Mouse (Mus musculus) embryonic facial prominence, embryonic 10.5 days (tissue): ENCODE results near the gene Hnf1a. TPM values are rescaled to one million over a fixed set of nuclear protein-coding genes. Genes with fewer than 3 reads are reported as not detected.
A peak's percentile ranks its signal among the peaks of the same experiment; 100 is the strongest.
"Not testable (repeated sequence)": the region's sequence is repeated elsewhere in the genome, so short reads cannot be mapped to it uniquely, and the experiment has no call there.

ENCODE experiments used
- DNase-seq: peaks from one replicate; pipeline ENCODE4 v3.0.0-alpha.2; 2017; ENCODE audit warnings: low spot score
- H3K27ac ChIP-seq: fragments of 300-500 bp; sonication (generic); replicated peaks from 2 replicates; pipeline ENCODE4 v1.5.1; 2016; ENCODE audit warnings: mild to moderate bottlenecking
- H3K27me3 ChIP-seq: fragments of 300-500 bp; sonication (generic); replicated peaks from 2 replicates; pipeline ENCODE4 v1.6.1; 2016; ENCODE audit warnings: low read depth, mild to moderate bottlenecking; ENCODE audit not compliant: poor library complexity, severe bottlenecking
- H3K36me3 ChIP-seq: fragments of 300-500 bp; sonication (generic); replicated peaks from 2 replicates; pipeline ENCODE4 v1.6.1; 2016; ENCODE audit warnings: mild to moderate bottlenecking, moderate library complexity
- H3K4me1 ChIP-seq: fragments of 300-500 bp; sonication (generic); 2 replicates; pipeline ENCODE4 v1.6.1; 2016
- H3K4me3 ChIP-seq: fragments of 300-500 bp; sonication (generic); 2 replicates; pipeline ENCODE4 v1.5.1; 2016; ENCODE audit warnings: mild to moderate bottlenecking, moderate library complexity
- H3K9me3 ChIP-seq: fragments of 300-500 bp; sonication (generic); 2 replicates; pipeline ENCODE4 v1.6.1; 2016; ENCODE audit warnings: mild to moderate bottlenecking
- WGBS: fragments of 180-500 bp; shearing (Covaris S2); methylation state at CpG from one replicate; pipeline ENCODE4 v1.1.7; 2016; 5-methylcytosine and 5-hydroxymethylcytosine counted together
- polyA plus RNA-seq: library from polyadenylated mRNA; unstranded; fragments of >200 nt; fragmentation: Nextera tagmentation; extraction: Ambion mirVana; gene quantifications from 2 replicates; pipeline ENCODE4 v1.2.1, GENCODE M21; 2016

The Hnf1a gene
- polyA plus RNA-seq, 1 experiment from 2014 or later: 0.06 TPM

DNA sequence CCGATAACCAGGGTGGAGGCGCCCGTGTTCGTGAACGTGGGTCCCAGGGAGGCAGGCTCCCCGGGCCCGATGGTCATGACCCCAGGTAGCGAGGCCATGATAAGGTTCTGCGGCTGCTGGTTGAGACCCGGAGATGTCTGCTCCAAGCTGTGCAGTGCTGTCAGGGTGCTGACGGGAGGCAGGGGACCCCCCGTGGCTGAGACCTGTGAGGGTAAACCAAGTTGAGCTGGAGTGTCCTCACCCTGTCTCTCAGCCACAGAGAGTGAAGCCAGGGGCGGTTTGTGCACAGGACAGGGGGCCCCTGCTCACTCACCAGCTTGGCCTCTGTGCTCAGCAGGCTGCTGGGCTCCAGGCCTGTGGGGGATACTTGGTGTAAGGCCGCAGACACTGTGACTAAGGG lies 17.6 kb downstream of the Hnf1a start:
- H3K9me3 ChIP-seq: no peaks in the 10 kb centered on the region
- 88% methylated on average over 14 of the region's 14 CpGs for WGBS
- DNase-seq: no peak

DNA sequence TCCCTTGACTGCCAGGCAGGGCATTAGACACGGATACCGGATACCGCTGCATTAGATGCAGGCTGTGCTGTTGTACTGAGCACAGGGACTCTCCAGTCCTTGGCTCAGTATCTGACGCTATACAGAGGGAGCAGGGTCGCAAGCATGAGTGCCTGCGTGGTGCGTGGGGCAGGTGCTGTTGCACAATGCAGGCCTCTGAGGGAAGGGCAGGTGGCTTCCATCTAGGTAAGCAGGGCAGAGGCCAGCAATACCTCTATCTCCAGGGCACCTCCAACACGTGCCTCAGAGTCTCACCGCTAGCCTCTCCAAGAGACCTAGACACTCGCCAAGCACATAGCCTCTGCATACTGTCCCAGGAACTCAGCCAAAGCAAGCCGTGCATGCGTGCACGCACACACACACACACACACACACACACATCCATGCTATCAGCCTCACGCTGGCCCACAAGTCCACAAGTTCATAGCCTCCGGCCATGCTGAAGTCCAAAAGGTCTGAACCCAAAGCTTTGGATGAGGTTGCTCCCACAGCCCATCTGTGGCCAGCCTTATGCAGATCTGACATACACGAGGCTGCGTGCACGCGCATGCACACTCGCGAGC lies 19.5 kb downstream of the Hnf1a start:
- Histone ChIP-seq H3K27ac (no peak overlapping the region; the same call in 1 of the 2 replicates), H3K36me3 (peaks cover 38% of the 10 kb centered on the region), H3K27me3 (no peaks in the 10 kb centered on the region), H3K9me3 (no peaks in the 10 kb centered on the region), H3K4me1 (peaks cover 25% of the 10 kb centered on the region), H3K4me3 (no peak overlapping the region)
- DNase-seq: no peak
- 89% methylated on average over 21 of the region's 21 CpGs for WGBS

More for the DNA sequence above, 17.6 kb downstream of the Hnf1a start:
- H3K27ac ChIP-seq: no peak overlapping the region
- H3K36me3 ChIP-seq: peaks cover 19% of the 10 kb centered on the region
- peaks cover 25% of the 10 kb centered on the region for H3K4me1 ChIP-seq
- H3K27me3 ChIP-seq: no peaks in the 10 kb centered on the region
- no peak overlapping the region for H3K4me3 ChIP-seq

DNA sequence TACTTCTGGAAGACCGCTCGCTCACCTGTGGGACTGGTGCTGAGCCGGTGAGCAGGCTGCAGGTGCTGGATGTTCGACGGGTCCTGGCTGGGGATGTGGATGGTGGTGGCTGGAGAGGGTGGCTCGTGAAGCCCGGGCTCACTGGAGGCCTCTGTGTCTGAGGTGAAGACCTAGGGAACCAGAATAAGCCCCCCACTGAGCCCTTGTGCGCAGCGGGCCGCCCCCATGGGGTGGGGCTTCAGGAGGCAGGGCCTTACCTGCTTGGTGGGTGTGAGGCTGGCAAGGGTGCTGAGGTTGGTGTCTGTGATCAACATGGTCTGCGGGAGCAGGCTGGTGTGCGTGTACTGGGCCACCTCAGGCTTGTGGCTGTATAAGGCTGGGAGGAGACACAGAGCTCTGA lies 20.2 kb downstream of the Hnf1a start:
- Histone ChIP-seq H3K36me3 (peaks cover 45% of the 10 kb centered on the region), H3K4me3 (no peak overlapping the region), H3K27ac (no peak overlapping the region; the same call in 1 of the 2 replicates), H3K27me3 (no peaks in the 10 kb centered on the region), H3K9me3 (no peaks in the 10 kb centered on the region), H3K4me1 (peaks cover 25% of the 10 kb centered on the region)
- WGBS: 68% methylated on average over 12 of the region's 12 CpGs
- DNase-seq: no peak

DNA sequence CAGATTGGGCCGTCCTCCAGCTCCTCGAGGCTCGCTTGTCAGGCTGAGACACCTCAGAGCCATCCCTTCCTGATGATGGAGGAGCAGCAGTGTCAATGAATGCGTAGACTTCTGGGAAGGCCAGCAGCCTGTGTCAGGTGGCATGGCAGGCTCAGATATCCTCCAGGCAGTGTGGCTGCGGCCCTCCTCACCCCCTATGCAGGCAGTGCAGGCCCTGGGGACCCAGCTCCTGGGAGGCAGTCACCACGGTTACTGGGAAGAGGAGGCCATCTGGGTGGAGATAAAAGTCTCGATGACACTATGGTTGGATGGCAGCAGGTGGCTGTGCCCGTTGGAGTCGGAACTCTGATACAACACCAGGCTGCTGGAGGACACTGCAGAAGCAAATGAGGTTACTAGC lies 21.1 kb downstream of the Hnf1a start:
- WGBS: 87% methylated on average over 9 of the region's 9 CpGs
- no peak for DNase-seq
- no peak overlapping the region for H3K4me3 ChIP-seq
- H3K4me1 ChIP-seq: peaks cover 25% of the 10 kb centered on the region
- no peaks in the 10 kb centered on the region for H3K27me3 ChIP-seq
- no peaks in the 10 kb centered on the region for H3K9me3 ChIP-seq
- H3K27ac ChIP-seq: no peak overlapping the region
- peaks cover 50% of the 10 kb centered on the region for H3K36me3 ChIP-seq

DNA sequence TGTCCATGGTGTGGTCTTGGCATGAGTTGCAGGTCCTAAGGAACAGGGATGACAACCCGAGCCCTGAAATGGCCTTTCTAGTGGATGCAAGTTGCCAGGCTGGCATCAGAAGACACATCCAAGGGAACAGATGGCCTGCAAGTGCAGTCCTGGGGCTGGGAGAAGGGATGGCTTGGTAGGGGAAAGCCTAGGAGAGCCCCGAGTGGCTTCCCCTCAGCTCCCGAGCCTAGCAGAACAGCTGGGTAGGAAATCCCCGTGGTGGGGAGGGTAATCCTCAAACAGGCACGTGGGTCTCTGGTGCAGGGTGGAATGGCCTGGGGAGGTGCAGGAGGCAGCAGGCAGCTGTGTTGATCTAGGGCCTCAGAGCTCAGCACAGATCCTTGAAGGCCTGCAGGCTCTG lies 21.6 kb downstream of the Hnf1a start:
- no peaks in the 10 kb centered on the region for H3K9me3 ChIP-seq
- peaks cover 25% of the 10 kb centered on the region for H3K4me1 ChIP-seq
- H3K27me3 ChIP-seq: no peaks in the 10 kb centered on the region
- no peak overlapping the region for H3K4me3 ChIP-seq
- 72% methylated on average over 5 of the region's 5 CpGs for WGBS
- H3K36me3 ChIP-seq: peaks cover 50% of the 10 kb centered on the region
- DNase-seq: no peak
- H3K27ac ChIP-seq: no peak overlapping the region

DNA sequence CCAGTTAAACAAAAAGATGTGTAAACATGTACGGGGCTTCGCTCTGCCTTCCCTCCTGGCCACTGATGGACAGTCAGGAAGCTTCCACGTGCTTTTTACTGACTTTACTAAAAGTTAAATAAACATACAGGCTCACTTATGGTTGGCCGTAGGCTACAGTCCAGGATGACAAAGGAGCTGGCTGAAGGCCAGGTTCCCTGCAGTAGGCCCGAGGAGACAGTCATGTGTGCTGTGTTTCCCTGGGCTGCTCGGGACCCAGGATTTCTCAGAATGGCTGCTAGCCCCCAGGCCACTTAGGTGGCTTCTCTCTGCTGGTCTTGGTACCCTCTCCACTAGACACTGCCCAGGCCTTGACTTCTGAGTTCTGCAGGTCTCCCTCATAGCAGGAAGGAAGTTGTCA lies 22.0 kb downstream of the Hnf1a start:
- Histone ChIP-seq H3K36me3 (peaks cover 50% of the 10 kb centered on the region), H3K27me3 (no peaks in the 10 kb centered on the region), H3K27ac (no peak overlapping the region), H3K4me1 (peaks cover 25% of the 10 kb centered on the region), H3K4me3 (no peak overlapping the region), H3K9me3 (no peaks in the 10 kb centered on the region)
- DNase-seq: no peak
- 82% methylated on average over 6 of the region's 6 CpGs for WGBS

DNA sequence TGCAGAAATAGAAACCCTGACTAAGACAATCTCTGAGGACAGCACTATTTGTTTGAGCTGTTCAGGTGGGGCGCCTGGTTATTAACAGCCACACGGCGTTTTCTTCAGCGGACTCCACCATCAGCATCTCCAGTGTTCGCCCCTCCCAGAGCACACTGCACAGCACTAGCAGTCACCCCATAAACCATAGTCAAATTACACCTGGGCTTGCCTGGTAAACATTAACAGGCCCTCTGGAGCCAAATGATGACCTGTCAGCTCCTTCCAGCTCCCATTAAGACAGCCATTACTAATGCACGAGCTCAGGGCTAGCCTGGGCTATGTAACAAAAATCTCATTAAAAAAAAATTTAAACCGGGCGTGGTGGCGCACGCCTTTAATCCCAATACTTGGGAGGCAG lies 25.8 kb downstream of the Hnf1a start:
- Histone ChIP-seq H3K27me3 (no peaks in the 10 kb centered on the region), H3K4me1 (peaks cover 16% of the 10 kb centered on the region), H3K4me3 (no peak overlapping the region), H3K36me3 (peaks cover 49% of the 10 kb centered on the region), H3K9me3 (no peaks in the 10 kb centered on the region), H3K27ac (no peak overlapping the region)
- 97% methylated on average over 10 of the region's 10 CpGs for WGBS
- no peak for DNase-seq

DNA sequence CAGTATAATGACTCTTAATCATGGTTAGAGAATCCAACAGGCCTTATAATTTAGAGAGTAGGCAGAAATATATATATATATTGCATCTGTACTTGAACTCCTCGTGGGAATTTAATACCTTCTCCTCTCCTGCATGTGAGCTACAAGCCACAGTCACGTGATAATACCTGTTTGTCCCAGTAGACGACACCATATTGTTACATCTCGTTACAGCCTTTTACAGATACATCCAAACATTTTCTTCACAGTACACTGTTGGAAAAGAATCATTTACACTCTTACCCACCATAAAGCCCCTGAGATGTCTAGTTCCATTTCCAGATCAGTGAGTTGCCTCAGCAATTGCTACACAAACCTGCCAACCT lies 28.1 kb downstream of the Hnf1a start:
- Histone ChIP-seq H3K36me3 (peaks cover 26% of the 10 kb centered on the region), H3K27ac (peak overlapping the region; percentile 88), H3K4me3 (peak overlapping the region; percentile 88), H3K27me3 (no peaks in the 10 kb centered on the region), H3K4me1 (peaks cover 9% of the 10 kb centered on the region), H3K9me3 (0 out of 2 replicates have a peak, but pooled peaks cover 3% of the 10 kb centered on the region)
- WGBS: 50% methylated on average over 4 of the region's 4 CpGs
- no peak for DNase-seq

DNA sequence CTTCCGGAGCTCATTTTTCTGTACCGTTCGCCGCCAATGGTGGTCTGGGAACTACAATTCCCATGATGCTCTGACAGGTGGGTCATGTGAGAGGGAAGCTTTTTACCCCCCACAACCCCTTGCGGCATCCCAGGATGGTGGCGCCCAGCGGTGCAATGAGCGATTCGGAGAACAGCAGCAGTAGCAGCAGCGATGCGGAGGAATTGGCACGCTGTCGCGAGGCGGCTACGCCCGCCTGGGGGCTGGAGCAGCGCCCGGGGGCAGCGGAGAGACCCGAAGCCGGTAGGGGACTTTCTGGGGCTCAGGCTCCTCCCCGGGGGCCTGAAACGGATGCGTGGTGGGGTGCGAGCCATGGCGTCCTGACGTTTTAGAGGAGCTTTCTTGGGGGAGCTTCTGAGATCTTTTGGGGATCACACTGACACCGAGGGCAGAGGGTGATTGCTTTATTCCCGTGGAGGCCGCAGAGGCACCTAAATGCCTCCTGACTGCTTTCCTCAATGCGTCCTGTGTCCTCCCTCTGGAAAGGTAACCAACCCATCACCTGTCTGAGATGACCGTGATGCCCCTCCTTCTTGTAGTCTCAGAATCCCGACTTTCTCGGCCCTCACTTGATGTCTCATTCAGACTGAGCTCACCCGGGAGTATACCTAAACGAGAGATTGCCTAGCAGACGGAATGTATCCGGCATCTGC lies 28.7 kb downstream of the Hnf1a start, which contains the start of gene 2210016L21Rik:
Gene 2210016L21Rik, plus strand, starts transcription at position 85 of the 692 bp plus-strand sequence.
- WGBS: 1% methylated on average over 39 of the region's 39 CpGs
- peak; percentile 90 for DNase-seq
- H3K27ac ChIP-seq: peak within 1 kb of the TSS; percentile 88
- H3K36me3 ChIP-seq: peaks cover 20% of the 10 kb centered on the region
- no peaks in the 10 kb centered on the region for H3K27me3 ChIP-seq
- 0 out of 2 replicates have a peak, but pooled peaks cover 3% of the 10 kb centered on the region for H3K9me3 ChIP-seq
- peak within 1 kb of the TSS; percentile 88 for H3K4me3 ChIP-seq
- peaks cover 14% of the 10 kb centered on the region for H3K4me1 ChIP-seq

DNA sequence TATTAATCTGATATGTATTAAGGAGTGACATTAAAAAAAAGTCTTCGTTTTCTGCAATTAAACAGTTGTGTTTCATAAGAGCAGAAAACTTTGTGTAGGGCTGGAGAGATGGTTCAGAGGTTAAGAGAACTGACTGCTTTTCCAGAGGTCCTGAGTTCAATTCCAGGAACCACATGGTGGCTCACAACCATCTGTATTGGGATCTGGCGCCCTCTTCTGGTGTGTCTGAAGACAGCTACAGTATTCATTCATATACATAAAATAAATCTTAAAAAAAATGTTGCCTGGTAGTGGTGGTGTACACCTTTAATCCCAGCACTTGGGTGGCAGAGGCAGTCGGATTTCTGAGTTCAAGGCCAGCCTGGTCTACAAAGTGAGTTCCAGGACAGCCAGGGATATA lies 29.8 kb downstream of the Hnf1a start:
- not testable (repeated sequence) for H3K9me3 ChIP-seq, H3K27me3 ChIP-seq, H3K27ac ChIP-seq, DNase-seq, H3K36me3 ChIP-seq
- H3K4me3 ChIP-seq: peak overlapping the region; percentile 88; the same call in 1 of the 2 replicates
- WGBS: 56% methylated on average over 3 of the region's 3 CpGs
- H3K4me1 ChIP-seq: peaks cover 14% of the 10 kb centered on the region

DNA sequence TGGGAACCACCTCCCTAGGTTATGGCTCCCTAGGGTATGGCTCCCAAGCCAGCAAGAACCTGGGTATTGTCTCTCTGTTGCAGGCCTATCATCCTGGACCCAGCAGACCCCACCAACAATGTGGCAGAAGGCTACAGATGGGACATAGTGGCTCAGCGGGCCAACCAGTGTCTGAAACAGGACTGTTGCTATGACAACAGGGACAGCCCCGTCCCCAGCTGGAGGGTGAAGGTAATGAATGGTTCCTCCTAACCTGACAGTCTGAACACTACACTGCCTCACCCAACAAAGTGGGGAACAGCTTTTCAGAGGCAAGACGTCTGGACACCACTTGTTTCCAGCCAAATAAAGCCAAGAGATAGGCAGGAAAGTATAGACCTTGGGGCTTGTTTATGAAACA lies 35.1 kb downstream of the Hnf1a start:
- Histone ChIP-seq H3K4me1 (peaks cover 20% of the 10 kb centered on the region), H3K27ac (no peak overlapping the region), H3K36me3 (no peaks in the 10 kb centered on the region), H3K27me3 (no peaks in the 10 kb centered on the region), H3K4me3 (no peak overlapping the region), H3K9me3 (0 out of 2 replicates have a peak, but pooled peaks cover 3% of the 10 kb centered on the region)
- DNase-seq: no peak
- 38% methylated on average over 3 of the region's 3 CpGs for WGBS

DNA sequence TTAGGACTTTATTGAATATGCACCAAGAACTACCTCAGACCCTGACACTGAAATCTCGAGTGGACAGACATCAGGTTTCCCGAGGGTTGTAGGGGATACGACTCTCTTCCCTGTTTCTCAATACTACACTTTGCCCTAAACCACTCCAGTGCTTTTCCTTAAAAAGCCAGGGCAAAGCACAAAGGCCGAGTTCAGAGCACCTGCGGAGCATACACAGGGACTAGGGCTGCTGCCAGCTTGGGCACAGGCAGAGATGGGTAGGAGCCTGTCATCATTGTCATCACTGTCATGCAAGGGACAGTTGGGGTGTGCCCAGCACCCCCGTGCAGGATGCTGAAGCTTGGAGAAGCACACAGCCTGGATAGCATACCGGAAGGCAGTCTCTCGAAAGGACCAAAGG lies 37.7 kb downstream of the Hnf1a start:
- no peaks in the 10 kb centered on the region for H3K27me3 ChIP-seq
- DNase-seq: no peak
- no peak overlapping the region for H3K27ac ChIP-seq
- WGBS: 84% methylated on average over 8 of the region's 8 CpGs
- no peak overlapping the region for H3K4me3 ChIP-seq
- H3K4me1 ChIP-seq: peaks cover 20% of the 10 kb centered on the region
- H3K36me3 ChIP-seq: no peaks in the 10 kb centered on the region
- no peaks in the 10 kb centered on the region for H3K9me3 ChIP-seq

DNA sequence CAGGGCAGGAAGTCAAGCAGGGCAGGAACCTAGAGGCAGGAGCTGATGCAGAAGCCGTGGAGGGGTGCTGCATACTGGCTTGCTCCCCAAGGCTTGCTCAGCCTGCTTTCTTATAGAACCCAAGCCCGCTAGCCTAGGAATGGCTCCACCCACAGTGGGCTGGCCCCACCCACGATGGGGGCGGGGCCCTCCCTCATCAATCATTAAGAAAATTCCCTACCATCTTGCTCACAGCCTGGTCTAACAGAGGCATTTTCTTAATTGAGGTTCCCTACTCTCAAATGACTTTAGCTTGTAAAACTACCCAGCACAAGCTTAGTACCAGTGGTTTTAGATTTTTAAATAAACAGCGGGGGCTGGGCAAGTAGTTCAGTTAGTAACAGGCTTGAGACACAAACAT lies 39.3 kb downstream of the Hnf1a start:
- no peak overlapping the region for H3K27ac ChIP-seq
- 57% methylated on average over 5 of the region's 5 CpGs for WGBS
- no peaks in the 10 kb centered on the region for H3K27me3 ChIP-seq
- no peak for DNase-seq
- no peaks in the 10 kb centered on the region for H3K9me3 ChIP-seq
- no peak overlapping the region for H3K4me3 ChIP-seq
- no peaks in the 10 kb centered on the region for H3K36me3 ChIP-seq
- H3K4me1 ChIP-seq: peaks cover 14% of the 10 kb centered on the region
